Comparison of ENCODE assay signal across 18 mouse cellular contexts in the genomic region with DNA sequence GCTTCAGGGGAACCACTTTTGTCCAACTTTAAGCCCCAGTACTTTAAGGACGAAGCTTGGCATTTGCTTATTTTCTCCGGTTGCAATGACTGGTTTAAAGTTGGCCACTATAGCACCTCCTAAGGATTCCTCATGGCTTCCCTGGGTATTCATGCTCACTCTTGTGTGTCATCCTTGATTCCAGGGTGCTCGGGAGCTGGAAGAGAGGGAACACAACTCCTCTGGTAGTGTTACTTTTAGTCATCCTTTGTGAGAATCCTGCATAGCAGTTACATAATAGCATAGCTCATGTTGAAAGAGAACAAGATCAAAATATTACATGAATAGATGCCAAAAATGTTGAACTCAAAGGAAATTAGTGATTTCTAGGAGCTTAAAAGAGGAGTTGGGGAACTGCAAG.
"Had no signal": no experiment of that assay in that cellular context is flagged by ENCODE, and none has a peak within 500 bp of the region (broad histone marks: within the 10 kb centered on the region; RNA-seq: fewer than 3 reads in every experiment).

No protein-coding gene starts in this region.

- H3K4me1 ChIP-seq: kidney, embryonic 15.5 days; limb, embryonic 12.5 days; limb, embryonic 15.5 days; midbrain, embryonic 12.5 days; midbrain, embryonic 15.5 days; neural tube, embryonic 12.5 days; neural tube, embryonic 15.5 days had no signal

- H3K4me3 ChIP-seq: kidney, embryonic 15.5 days; limb, embryonic 12.5 days; limb, embryonic 15.5 days; midbrain, embryonic 12.5 days; midbrain, embryonic 15.5 days; neural tube, embryonic 12.5 days; neural tube, embryonic 15.5 days had no signal

- H3K27ac ChIP-seq: kidney, embryonic 15.5 days; limb, embryonic 12.5 days; limb, embryonic 15.5 days; liver, embryonic 14.5 days; macrophage; midbrain, embryonic 12.5 days; midbrain, embryonic 15.5 days; neural tube, embryonic 12.5 days; neural tube, embryonic 15.5 days had no signal

- DNase-seq: kidney, adult 8-10 months; kidney, postnatal 10 days; kidney, postnatal 36 days; left cerebral cortex, postnatal 4 days; liver, postnatal 0 days; lung, embryonic 14.5 days; thymus, adult 2 months; thymus, postnatal 14 days; thymus, postnatal 4 days had no signal

- H3K36me3 ChIP-seq: kidney, embryonic 15.5 days; limb, embryonic 12.5 days; limb, embryonic 15.5 days; midbrain, embryonic 12.5 days; midbrain, embryonic 15.5 days; neural tube, embryonic 12.5 days; neural tube, embryonic 15.5 days had no signal

- H3K27me3 ChIP-seq: kidney, embryonic 15.5 days; limb, embryonic 12.5 days; limb, embryonic 15.5 days; midbrain, embryonic 12.5 days; midbrain, embryonic 15.5 days; neural tube, embryonic 12.5 days; neural tube, embryonic 15.5 days had no signal
